22 mouse cellular contexts compared by ENCODE assay signal in genomic region chr1:165948214-165948813, GRCm38 (mm10). TPM values are rescaled to one million over a fixed set of nuclear protein-coding genes. Genes with fewer than 3 reads are reported as not detected.
DNase-seq lines count a peak whose midpoint lies in the region; ATAC-seq and TF ChIP-seq lines count a peak whose summit lies in the region.
"Had no signal": no experiment of that assay in that cellular context is flagged by ENCODE, and none has a peak within 500 bp of the region (broad histone marks: within the 10 kb centered on the region; RNA-seq: fewer than 3 reads in every experiment).

No protein-coding gene starts in this region.

- H3K27me3 ChIP-seq in midbrain, embryonic 14.5 days (ENCODE audit: control insufficient read depth, insufficient read depth, low read length), result no peaks in the 10 kb centered on the region
- H3K27me3 ChIP-seq in midbrain, embryonic 16.5 days (ENCODE audit: control insufficient read depth, insufficient read depth, low read depth, low read length), result no peaks in the 10 kb centered on the region
- H3K27me3 ChIP-seq in embryonic facial prominence, embryonic 10.5 days (replicated peaks; ENCODE audit: low read depth, poor library complexity, severe bottlenecking), result no peaks in the 10 kb centered on the region
- H3K27me3 ChIP-seq in neural tube, embryonic 15.5 days (replicated peaks), result no peaks in the 10 kb centered on the region
- H3K27me3 ChIP-seq: heart, embryonic 13.5 days; limb, embryonic 15.5 days; neural tube, embryonic 13.5 days had no signal

- no peak overlapping the region for H3K9ac ChIP-seq in midbrain, embryonic 14.5 days (replicated peaks; ENCODE audit: low read length)
- H3K9ac ChIP-seq in midbrain, embryonic 16.5 days (ENCODE audit: low read depth, low read length), result no peak overlapping the region
- H3K9ac ChIP-seq in ES-E14 (ENCODE audit: insufficient read depth, low read depth, low read length, poor library complexity, severe bottlenecking), result no peak overlapping the region
- H3K9ac ChIP-seq in neural tube, embryonic 15.5 days (replicated peaks), result no peak overlapping the region
- H3K9ac ChIP-seq: heart, embryonic 13.5 days; limb, embryonic 15.5 days; neural tube, embryonic 13.5 days had no signal

- 35% methylated on average over 2 of the region's 2 CpGs for WGBS in midbrain, embryonic 14.5 days
- 22% methylated on average over 2 of the region's 2 CpGs for WGBS in midbrain, embryonic 16.5 days
- WGBS in embryonic facial prominence, embryonic 10.5 days, result 57% methylated on average over 2 of the region's 2 CpGs
- 47% methylated on average over 2 of the region's 2 CpGs for WGBS in neural tube, embryonic 15.5 days

- H3K9me3 ChIP-seq in midbrain, embryonic 14.5 days (ENCODE audit: control insufficient read depth, low read length), result no peaks in the 10 kb centered on the region
- no peaks in the 10 kb centered on the region for H3K9me3 ChIP-seq in midbrain, embryonic 16.5 days (replicated peaks; ENCODE audit: control insufficient read depth, low read length, poor library complexity, severe bottlenecking)
- no peaks in the 10 kb centered on the region for H3K9me3 ChIP-seq in ES-E14 (ENCODE audit: control insufficient read depth, insufficient read depth, low read depth, low read length)
- no peaks in the 10 kb centered on the region for H3K9me3 ChIP-seq in embryonic facial prominence, embryonic 10.5 days
- H3K9me3 ChIP-seq in neural tube, embryonic 15.5 days (replicated peaks), result no peaks in the 10 kb centered on the region
- H3K9me3 ChIP-seq: heart, embryonic 13.5 days; limb, embryonic 15.5 days; neural tube, embryonic 13.5 days had no signal

- no peak for ATAC-seq in midbrain, embryonic 14.5 days (ENCODE audit: low FRiP score, low TSS enrichment)
- no peak for ATAC-seq in midbrain, embryonic 16.5 days
- ATAC-seq in granulocyte monocyte progenitor cell, adult 5-6 weeks (replicated peaks; ENCODE audit: poor library complexity, severe bottlenecking), result peak; percentile 53; the same call in 1 of the 2 replicates
- ATAC-seq in neural tube, embryonic 15.5 days (ENCODE audit: low FRiP score), result no peak

- H3K27ac ChIP-seq in midbrain, embryonic 14.5 days (replicated peaks; ENCODE audit: low read depth, low read length), result no peak overlapping the region
- no peak overlapping the region for H3K27ac ChIP-seq in midbrain, embryonic 16.5 days (ENCODE audit: low read length)
- no peak overlapping the region for H3K27ac ChIP-seq in ES-E14 (ENCODE audit: insufficient read depth, low read depth, low read length, poor library complexity, severe bottlenecking)
- H3K27ac ChIP-seq in embryonic facial prominence, embryonic 10.5 days (replicated peaks), result no peak overlapping the region
- H3K27ac ChIP-seq in neural tube, embryonic 15.5 days (replicated peaks), result no peak overlapping the region
- H3K27ac ChIP-seq: heart, embryonic 13.5 days; limb, embryonic 15.5 days; neural tube, embryonic 13.5 days had no signal

- H3K4me2 ChIP-seq in midbrain, embryonic 14.5 days (ENCODE audit: low read length), result no peak overlapping the region
- H3K4me2 ChIP-seq in midbrain, embryonic 16.5 days (ENCODE audit: low read length), result no peak overlapping the region
- H3K4me2 ChIP-seq in neural tube, embryonic 15.5 days, result no peak overlapping the region
- H3K4me2 ChIP-seq: heart, embryonic 13.5 days; limb, embryonic 15.5 days; neural tube, embryonic 13.5 days had no signal

- DNase-seq in midbrain, embryonic 14.5 days, result peak; percentile 37
- no peak for DNase-seq in ES-E14 (ENCODE audit: low read depth, low spot score)
- DNase-seq in embryonic facial prominence, embryonic 10.5 days (ENCODE audit: low spot score), result peak; percentile 16
- DNase-seq in ovary, postnatal 10 days (ENCODE audit: low spot score), result no peak
- DNase-seq in kidney, adult 18-20 months, result no peak
- DNase-seq: adrenal gland, postnatal 25 days; cerebellum, adult 8-10 months; heart, adult 11 months; heart, postnatal 36 days; kidney, adult 8-10 months; kidney, postnatal 25 days; layer of hippocampus, adult 9-11 months; lung, postnatal 10 days; right cerebral cortex, adult 18-20 months; thymus, postnatal 4 days had no signal

- no peaks in the 10 kb centered on the region for H3K36me3 ChIP-seq in midbrain, embryonic 14.5 days (ENCODE audit: control insufficient read depth, insufficient read depth, low read length)
- H3K36me3 ChIP-seq in midbrain, embryonic 16.5 days (ENCODE audit: control insufficient read depth, insufficient read depth, low read length), result no peaks in the 10 kb centered on the region
- H3K36me3 ChIP-seq in ES-E14 (ENCODE audit: control insufficient read depth, insufficient read depth, low read length, poor library complexity, severe bottlenecking), result no peaks in the 10 kb centered on the region
- H3K36me3 ChIP-seq in embryonic facial prominence, embryonic 10.5 days (replicated peaks), result no peaks in the 10 kb centered on the region
- no peaks in the 10 kb centered on the region for H3K36me3 ChIP-seq in neural tube, embryonic 15.5 days
- H3K36me3 ChIP-seq: heart, embryonic 13.5 days; limb, embryonic 15.5 days; neural tube, embryonic 13.5 days had no signal

- H3K4me3 ChIP-seq in midbrain, embryonic 14.5 days (replicated peaks; ENCODE audit: low read depth, low read length), result no peak overlapping the region
- H3K4me3 ChIP-seq in midbrain, embryonic 16.5 days (ENCODE audit: low read depth, low read length), result no peak overlapping the region
- no peak overlapping the region for H3K4me3 ChIP-seq in ES-E14 (ENCODE audit: insufficient read depth in 1 of 2, low read depth in 1 of 2, low read length in 2 of 2, poor library complexity in 1 of 2, severe bottlenecking in 1 of 2)
- H3K4me3 ChIP-seq in embryonic facial prominence, embryonic 10.5 days, result no peak overlapping the region
- H3K4me3 ChIP-seq in neural tube, embryonic 15.5 days (replicated peaks), result no peak overlapping the region
- H3K4me3 ChIP-seq: erythroblast, embryonic 14.5 days; heart, embryonic 13.5 days; limb, embryonic 15.5 days; neural tube, embryonic 13.5 days had no signal

- in situ Hi-C loops in ES-E14 (cut with MboI; ENCODE audit: low sequenced_read_pairs in 2 of 2, unreplicated experiment in 2 of 2), result no loop called here

- H3K4me1 ChIP-seq in midbrain, embryonic 14.5 days (ENCODE audit: control insufficient read depth, insufficient read depth, low read length), result no peaks in the 10 kb centered on the region
- no peaks in the 10 kb centered on the region for H3K4me1 ChIP-seq in midbrain, embryonic 16.5 days (ENCODE audit: control insufficient read depth, insufficient read depth, low read length)
- no peaks in the 10 kb centered on the region; a peak in 1 of 4 replicates for H3K4me1 ChIP-seq in ES-E14 (ENCODE audit: control insufficient read depth in 2 of 2, insufficient read depth in 2 of 2, low read length in 2 of 2, poor library complexity in 1 of 2)
- no peaks in the 10 kb centered on the region for H3K4me1 ChIP-seq in embryonic facial prominence, embryonic 10.5 days
- H3K4me1 ChIP-seq in neural tube, embryonic 15.5 days, result no peaks in the 10 kb centered on the region
- H3K4me1 ChIP-seq: limb, embryonic 15.5 days had no signal

TF ChIP-seq in ES-E14, 5 proteins besides CTCF, POLR2A, EP300 and RAD21:
- TF ChIP-seq ZC3H11A (IDR thresholded peaks at IDR 0.05; ENCODE audit: borderline replicate concordance, low read depth, low read length) (no peak), ZNF384 (IDR thresholded peaks at IDR 0.05; ENCODE audit: low read depth, low read length) (peak; percentile 85), MAFK (IDR thresholded peaks at IDR 0.05; ENCODE audit: insufficient read depth, low read depth, low read length) (no peak)

RNA-seq across cellular contexts. Expression of gene Pou2f1, which starts 54.2 kb away (rescaled TPM):
- polyA plus RNA-seq in midbrain, embryonic 14.5 days (2014; fragmentation: Nextera tagmentation; extraction: Ambion mirVana), result 26.9 and 27.9 TPM in 2 replicates
- 26.5 and 28.3 TPM in 2 replicates for polyA plus RNA-seq in midbrain, embryonic 16.5 days (2015; fragmentation: Nextera tagmentation; extraction: Ambion mirVana)
- 37.9 and 55.6 TPM in 2 replicates for total RNA-seq in ES-E14 (2012; rRNA removed)
- polyA plus RNA-seq in embryonic facial prominence, embryonic 10.5 days (2016; fragmentation: Nextera tagmentation; extraction: Ambion mirVana), result 27.0 and 28.1 TPM in 2 replicates
- total RNA-seq in granulocyte monocyte progenitor cell, adult 5-6 weeks (2014; fragmentation: Nextera tagmentation), result 20.4 and 31.4 TPM in 2 replicates
- 12.7 and 20.3 TPM in 2 replicates for total RNA-seq in granulocyte monocyte progenitor cell, adult 5-6 weeks (2017)
- polyA plus RNA-seq in neural tube, embryonic 15.5 days (2015; fragmentation: Nextera tagmentation; extraction: Ambion mirVana), result 14.7 and 15.3 TPM in 2 replicates

Comparison
In these comparisons a context has a peak if more than half of its experiments do, and no peak if none do; other contexts are left out.
1. DNase-seq: peak in midbrain, embryonic 14.5 days (single experiment) and embryonic facial prominence, embryonic 10.5 days (single experiment); none in ES-E14 (single experiment), ovary, postnatal 10 days (single experiment) and kidney, adult 18-20 months (single experiment).